Mouse (Mus musculus) left cerebral cortex, adult 18-20 months (tissue): ENCODE results near the gene Gm21974. TPM values are rescaled to one million over a fixed set of nuclear protein-coding genes. Genes with fewer than 3 reads are reported as not detected.
A peak's percentile ranks its signal among the peaks of the same experiment; 100 is the strongest.
"Not testable (repeated sequence)": the region's sequence is repeated elsewhere in the genome, so short reads cannot be mapped to it uniquely, and the experiment has no call there.

Experiments used
- DNase-seq, 2 experiments: peaks; one replicate each; pipeline ENCODE4 v3.0.0; 2021 to 2022; ENCODE audit warnings: low spot score in 2 of 2, mixed read lengths in 1 of 2
- total RNA-seq, 2 experiments: library from RNA; stranded (reverse); gene quantifications; 2 replicates each; pipeline ENCODE4 v1.2.3; 2021

The Gm21974 gene
- total RNA-seq, 2 experiments from 2014 or later: not detected

- DNase-seq: no peak
Observed at GRCm38 (mm10) chr7:127918203-127918602, 22.9 kb upstream of the Gm21974 start.

- no peak for DNase-seq
Observed at GRCm38 (mm10) chr7:127915293-127915692, 20.0 kb upstream of the Gm21974 start.

- no peak for DNase-seq
Observed at GRCm38 (mm10) chr7:127912938-127913337, 17.7 kb upstream of the Gm21974 start.

- peak; percentile 85 to 89 for DNase-seq
Observed at GRCm38 (mm10) chr7:127912190-127912871, 17.1 kb upstream of the Gm21974 start, which contains the start of gene Kat8. Gene Kat8 (plus strand): TSS chr7:127912516.

- no peak for DNase-seq
Observed at GRCm38 (mm10) chr7:127908656-127909055, 13.4 kb upstream of the Gm21974 start.

- no peak for DNase-seq
Observed at GRCm38 (mm10) chr7:127907939-127908338, 12.7 kb upstream of the Gm21974 start.

- DNase-seq: peak; percentile 67 to 78
Observed at GRCm38 (mm10) chr7:127903971-127904796, 8.9 kb upstream of the Gm21974 start, which contains the start of gene Bckdk. Gene Bckdk (plus strand): TSS chr7:127904082.

GRCm38 (mm10) chr7:127901772-127902171 lies 6.5 kb upstream of the Gm21974 start:
- no peak for DNase-seq

- no peak for DNase-seq
Observed at GRCm38 (mm10) chr7:127899997-127900396, 4.7 kb upstream of the Gm21974 start.

GRCm38 (mm10) chr7:127898179-127898956 lies 3.1 kb upstream of the Gm21974 start:
- no peak for DNase-seq

GRCm38 (mm10) chr7:127897542-127897941 lies 2.3 kb upstream of the Gm21974 start:
- no peak for DNase-seq

GRCm38 (mm10) chr7:127896384-127896783 lies 1.1 kb upstream of the Gm21974 start:
- peak; percentile 48 to 64 for DNase-seq

GRCm38 (mm10) chr7:127895891-127896290 lies 637 bp upstream of the Gm21974 start:
- DNase-seq: not testable (repeated sequence)

- DNase-seq: no peak
Observed at GRCm38 (mm10) chr7:127894480-127894879, 774 bp downstream of the Gm21974 start.

GRCm38 (mm10) chr7:127890798-127891197 lies 4.5 kb downstream of the Gm21974 start, which contains the start of gene Prss53:
Gene Prss53 (minus strand): TSS chr7:127890970.
- no peak for DNase-seq

- DNase-seq: no peak
Observed at GRCm38 (mm10) chr7:127888821-127889220, 6.4 kb downstream of the Gm21974 start.

- DNase-seq: no peak
Observed at GRCm38 (mm10) chr7:127887781-127888180, 7.5 kb downstream of the Gm21974 start.

GRCm38 (mm10) chr7:127887191-127887590 lies 8.1 kb downstream of the Gm21974 start:
- no peak for DNase-seq

GRCm38 (mm10) chr7:127886551-127886950 lies 8.7 kb downstream of the Gm21974 start:
- DNase-seq: no peak

GRCm38 (mm10) chr7:127885951-127886350 lies 9.3 kb downstream of the Gm21974 start:
- peak in 1 of 2 experiments; percentile 32 for DNase-seq

- no peak for DNase-seq
Observed at GRCm38 (mm10) chr7:127880431-127880830, 14.8 kb downstream of the Gm21974 start.
